Mouse (Mus musculus): ENCODE results near the gene Gm6993.

GRCm38 (mm10) chr12:31241595-31242342 lies 1.2 kb downstream of the Gm6993 start:
- TF ChIP-seq CTCF (IDR thresholded peaks at IDR 0.05; ENCODE audit: low read depth) (no peak), EP300 (optimal IDR thresholded peaks at IDR 0.05) (no peak)
